Mouse (Mus musculus): ENCODE data around the gene Scd2. TPM values are rescaled to one million over a fixed set of nuclear protein-coding genes. Genes with fewer than 3 reads are reported as not detected.
"Not testable (repeated sequence)": the region's sequence is repeated elsewhere in the genome, so short reads cannot be mapped to it uniquely, and the experiment has no call there.

The Scd2 gene
- total and polyA plus RNA-seq, 3 experiments = 748 to 1,065 (median 845) TPM

DNA sequence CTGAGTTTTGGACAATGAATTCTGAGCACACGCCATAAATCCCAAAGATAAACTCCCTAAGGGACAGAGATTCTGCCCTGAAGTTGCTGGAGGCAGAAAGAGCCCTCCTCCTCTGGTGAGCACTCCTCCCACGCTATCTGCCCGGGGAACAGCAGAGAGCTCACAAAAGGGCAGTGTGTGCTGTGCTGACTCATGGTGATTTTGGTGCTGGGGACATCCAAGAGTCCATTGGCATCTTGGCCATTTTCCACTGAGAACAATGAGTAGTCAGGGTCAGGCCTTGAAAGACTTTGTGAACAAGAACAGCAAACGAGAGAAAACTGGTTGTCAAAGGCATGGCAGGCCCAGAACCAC, 18.5 kb downstream of the Scd2 start:
- peak; percentile 88 for DNase-seq

DNA sequence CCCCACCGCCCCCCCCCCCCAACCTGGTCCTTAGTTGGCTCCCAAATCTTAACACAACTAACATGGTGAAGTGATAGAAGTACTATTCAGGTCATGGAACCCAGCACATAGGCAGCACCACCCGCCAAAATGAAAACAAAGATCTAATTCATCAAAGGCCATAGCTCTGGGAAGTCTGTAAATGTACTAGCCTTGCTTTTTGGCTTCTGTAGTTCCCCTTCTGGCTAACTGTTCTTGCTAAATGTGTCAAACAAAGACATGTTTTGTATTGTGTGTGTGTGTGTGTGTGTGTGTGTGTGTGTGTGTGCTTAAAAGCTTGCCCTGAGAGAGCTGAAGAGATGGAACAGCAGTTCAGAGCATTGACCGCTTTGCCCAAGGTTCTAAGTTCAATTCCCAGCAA, 19.6 kb downstream of the Scd2 start:
- DNase-seq = no peak

DNA sequence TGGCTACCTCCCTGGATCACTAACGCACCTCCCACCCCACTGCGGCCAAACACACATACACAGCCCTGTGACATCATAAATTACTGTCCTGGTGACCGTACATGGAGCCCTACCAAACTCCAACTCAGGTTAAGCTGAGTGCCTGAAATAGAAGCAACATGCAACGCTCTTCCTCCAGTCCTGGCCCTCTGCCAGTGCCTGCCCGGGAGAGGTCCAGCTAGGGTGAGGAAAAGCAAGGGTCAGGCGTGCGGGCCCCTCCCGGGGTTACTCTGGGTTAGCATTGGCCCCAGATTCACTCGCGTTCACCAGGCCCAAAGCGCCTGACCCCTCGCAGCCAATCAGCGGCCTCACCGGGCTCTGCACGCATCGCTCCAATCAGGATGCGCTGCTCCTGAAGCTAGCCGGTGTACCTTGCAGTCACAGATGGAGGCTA, 20.9 kb downstream of the Scd2 start:
- DNase-seq = peak; percentile 95

DNA sequence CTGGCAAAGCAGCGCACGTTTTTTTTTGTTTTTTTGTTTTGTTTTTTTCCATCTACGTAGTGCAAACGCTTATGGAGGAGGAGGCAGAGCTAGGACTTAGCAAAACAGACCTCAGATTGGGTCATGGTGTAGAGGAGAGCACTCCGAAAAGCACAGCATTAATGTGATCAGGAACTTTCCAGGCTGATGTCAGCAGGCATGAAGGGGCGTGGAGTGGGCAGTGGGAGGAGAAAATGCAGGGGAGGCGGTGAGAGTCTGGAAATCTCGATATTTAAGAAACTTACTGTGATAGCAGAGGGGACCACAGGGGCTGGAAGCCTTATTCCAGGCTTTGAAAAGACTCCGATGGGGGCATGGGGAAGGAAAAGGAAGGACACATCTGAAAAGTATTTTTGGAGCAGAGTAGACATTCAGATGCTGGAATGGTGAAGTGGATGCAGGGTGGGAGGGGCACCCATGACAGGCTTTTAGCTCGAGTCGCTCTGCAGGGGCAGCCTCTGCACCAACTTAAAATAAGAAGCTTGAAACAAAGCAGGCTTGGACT, 21.5 kb downstream of the Scd2 start:
- peak; percentile 89 for DNase-seq

DNA sequence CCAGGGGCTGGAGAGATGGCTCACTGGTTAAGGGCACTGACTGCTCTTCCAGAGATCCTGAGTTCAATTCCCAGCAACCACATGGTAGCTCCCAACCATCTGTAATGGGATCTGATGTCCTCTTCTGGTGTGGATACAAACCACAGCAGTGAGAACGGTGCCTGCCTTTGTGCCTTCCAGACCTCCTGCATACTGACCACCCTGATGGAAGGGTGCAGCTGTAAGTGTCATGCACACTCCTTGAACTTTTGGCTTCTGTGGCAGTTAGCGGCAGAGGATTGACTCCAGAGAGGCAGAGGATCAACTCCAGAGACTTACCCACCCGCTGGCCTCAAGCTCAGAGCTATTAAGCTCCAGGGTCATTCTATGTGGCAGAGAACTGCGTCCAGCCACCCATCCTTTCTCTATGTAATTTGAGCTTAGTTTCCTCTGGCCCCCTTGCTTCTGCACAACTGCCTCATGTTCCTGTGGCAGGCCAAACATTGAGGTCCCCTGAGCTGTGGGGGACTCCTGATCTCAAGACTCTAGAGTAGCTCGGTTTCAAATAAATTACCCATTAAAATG, 23.4 kb downstream of the Scd2 start:
- DNase-seq = no peak

DNA sequence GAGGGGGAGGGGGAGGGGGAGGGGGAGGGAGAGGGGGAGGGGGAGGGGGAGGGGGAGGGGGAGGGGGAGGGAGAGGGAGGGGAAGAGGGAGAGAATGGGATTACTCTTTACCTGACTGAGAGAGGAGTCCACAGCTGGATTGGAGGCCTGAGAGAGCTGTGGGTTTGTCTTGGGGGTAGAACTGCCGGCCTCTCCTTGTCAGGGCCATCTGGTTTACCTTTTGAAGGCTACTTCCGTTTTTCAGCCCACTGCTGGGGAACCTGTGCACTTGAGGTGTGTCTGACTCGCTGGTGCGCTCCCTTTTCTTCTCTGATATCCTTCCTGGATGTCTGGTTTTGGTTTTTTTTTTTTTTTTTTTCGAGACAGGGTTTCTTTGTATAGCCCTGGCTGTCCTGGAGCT, 23.9 kb downstream of the Scd2 start:
- DNase-seq = no peak

DNA sequence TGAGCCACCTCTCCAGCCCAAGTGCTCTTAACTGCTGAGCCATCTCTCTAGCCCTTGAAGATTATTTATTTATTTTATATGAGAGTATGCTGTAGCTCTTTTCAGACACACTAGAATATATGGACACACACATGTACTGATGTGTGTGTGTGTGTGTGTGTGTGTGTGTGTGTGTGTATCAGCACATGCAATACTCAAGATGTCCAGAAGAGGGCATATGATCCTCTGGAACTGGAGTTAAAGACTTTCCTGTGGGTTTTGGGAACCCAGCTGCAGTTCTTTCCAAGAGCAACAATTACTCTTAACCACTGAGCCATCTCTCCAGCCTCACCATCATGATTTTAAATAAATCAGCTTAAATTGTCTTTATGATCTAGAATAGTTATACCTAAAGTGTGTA, 25.1 kb downstream of the Scd2 start:
- DNase-seq = no peak

DNA sequence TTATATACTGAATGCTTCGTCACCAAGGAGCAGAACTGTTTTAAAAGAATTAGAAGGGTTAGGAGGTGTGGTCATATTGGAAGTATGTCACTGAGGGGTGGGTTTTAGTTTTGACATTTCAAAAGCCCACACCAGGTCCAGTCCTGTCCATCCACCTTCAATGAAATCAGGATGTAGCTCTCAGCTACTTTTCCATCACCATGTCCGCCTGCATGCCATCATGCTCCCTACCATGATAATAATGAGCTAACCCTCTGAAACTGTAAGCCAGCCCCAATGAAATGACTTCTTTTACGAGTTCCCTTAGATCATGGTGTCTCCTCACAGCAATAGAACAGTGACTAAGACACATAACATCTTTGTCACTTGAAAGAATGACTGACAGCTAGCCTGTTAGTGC, 26.8 kb downstream of the Scd2 start:
- no peak for DNase-seq

DNA sequence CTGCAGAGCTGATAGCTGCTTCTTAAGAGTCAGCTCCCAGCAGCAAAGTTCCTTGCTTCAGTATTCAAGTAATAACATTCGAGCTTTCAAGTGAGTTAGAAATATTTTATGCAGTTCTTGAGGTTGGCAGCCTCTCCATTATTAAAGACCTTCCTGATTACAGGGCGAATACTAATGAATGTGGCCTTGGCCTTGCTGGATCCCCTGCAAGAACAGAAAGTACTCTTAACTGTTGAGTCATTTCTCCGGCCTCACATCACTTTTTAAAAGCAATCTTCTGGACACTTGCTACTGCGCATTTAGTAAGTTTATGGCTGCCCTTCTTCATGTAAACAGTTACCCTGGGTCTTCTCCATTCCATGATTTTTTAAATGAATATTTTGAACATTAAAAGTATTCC, 27.7 kb downstream of the Scd2 start:
- DNase-seq = peak; percentile 79

DNA sequence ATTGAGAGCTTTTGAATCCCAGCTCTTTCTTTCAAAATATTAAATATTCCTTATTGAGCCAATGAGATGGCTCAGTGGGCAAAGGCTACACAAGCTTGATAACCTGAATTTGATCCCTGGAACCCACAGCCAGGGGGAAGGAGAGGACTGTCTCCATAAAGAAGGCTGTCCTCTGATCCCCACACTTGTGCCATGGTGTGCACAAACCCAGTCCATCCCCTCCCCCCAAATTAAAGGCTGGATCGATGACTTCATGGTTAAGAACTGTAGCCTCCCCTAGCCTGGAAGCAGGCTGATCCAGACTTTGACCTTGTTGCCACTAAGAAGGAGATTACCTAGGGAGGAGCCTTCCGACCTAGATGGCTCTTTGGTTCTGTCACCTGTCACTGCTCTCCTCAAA, 28.2 kb downstream of the Scd2 start:
- no peak for DNase-seq

DNA sequence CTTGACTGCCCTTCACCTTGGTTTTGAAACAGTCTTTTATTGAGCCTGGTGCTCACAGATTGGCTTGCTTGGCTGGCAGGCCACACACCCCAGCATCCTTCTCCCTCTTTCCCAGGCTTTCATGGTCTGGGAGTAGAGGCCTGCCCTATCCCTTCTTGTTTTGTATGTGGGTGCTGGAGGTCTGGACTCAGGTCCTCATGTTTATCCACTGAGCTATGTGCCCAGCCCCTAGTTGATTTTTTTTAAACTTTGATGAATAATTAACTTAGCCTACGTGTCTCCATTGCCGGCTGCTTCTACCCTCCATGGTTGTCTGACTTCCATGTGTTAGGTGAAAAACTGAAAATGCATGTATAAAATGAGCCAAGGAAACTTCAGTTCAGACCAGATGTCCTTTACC, 36.1 kb downstream of the Scd2 start:
- DNase-seq = no peak

DNA sequence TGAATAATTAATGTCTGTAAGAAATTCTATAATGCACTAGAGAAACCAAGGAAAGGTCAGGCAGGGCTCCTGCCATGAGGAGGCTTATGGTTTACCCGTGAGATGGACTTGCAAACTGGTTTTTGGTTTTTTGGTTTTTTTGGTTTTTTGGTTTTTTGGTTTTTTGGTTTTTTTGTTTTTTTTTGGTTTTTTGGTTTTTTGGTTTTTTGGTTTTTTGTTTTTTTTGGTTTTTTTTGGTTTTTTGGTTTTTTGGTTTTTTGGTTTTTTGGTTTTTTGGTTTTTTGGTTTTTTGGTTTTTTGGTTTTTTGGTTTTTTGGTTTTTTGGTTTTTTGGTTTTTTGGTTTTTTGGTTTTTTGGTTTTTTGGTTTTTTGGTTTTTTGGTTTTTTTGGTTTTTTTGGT, 37.7 kb downstream of the Scd2 start:
- DNase-seq = not testable (repeated sequence)

DNA sequence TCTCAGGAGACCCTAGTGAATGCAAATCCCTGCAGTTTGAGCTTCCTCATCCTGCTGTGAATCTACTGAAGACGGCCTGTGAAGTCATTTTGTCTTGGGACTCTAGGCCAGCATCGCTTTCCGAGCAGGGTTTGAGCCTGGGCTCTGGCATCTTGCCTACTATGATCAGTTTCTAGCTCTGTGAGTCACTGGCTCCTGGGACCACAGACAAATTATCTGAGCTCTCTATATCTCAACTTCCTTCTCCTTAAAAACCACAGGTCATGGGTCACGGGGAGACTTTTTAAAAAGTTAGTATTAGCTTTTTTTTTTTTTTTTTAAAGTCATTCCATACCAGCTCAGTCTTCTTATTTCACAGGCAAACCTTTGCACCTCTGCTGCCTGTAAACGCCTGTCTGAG, 38.4 kb downstream of the Scd2 start:
- DNase-seq = peak; percentile 62

DNA sequence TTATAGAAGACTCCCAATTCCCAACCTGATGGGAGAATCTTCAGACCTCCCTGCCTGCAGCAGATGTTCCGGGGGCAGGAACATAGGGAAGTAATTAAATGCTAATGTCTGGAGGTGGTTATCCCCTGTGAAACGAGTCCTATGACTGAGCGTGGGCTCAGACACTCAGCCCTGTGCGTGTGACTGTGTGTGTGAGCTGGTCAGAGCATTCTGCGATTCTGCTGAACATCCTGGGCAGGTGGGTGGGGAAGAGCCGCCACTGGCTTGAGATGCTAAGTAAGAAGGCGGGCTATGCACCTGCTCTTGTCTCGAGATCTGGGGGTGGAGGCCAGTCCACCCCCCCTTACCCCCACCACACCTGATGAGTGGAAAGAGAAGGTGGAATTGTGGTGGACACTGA, 38.9 kb downstream of the Scd2 start:
- no peak for DNase-seq

DNA sequence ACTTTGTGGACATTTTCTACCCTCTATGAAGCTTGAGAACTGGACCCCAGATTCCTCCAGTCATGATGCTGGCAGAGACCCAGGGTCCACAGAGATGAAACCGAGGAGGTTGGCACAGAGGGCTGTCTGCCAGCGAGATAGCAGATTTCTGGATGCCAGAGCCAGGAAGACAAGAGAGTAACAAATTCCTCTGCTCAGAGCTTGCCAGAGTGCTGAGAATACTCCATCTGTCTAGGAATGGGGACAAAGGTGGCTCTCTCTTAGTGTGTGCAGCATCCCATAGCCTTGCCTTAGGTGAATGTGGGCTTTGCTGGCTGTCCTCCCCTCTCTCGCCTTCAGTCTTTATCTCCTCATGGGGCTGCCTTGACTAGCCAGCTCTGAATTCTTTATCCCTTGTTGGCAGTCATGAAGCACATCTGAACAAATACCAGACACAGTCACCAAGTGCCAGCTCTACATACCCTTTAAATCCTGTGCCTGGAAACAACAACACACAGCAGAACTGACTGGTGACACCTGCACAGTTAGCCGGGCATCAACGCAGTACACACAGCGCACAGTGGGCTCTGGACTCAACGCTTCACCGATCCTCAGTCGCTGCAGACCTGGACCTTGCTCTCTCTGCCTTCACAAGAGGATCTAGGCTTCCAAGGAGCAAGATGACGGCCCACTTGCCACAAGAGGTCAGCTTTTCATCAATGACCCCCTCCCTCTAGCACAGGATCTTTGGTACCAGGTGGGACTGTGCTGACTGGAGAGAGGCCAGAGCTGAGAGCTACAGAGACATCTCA, 39.6 kb downstream of the Scd2 start, which contains the start of gene Scd4:
Gene Scd4, plus strand, starts transcription at position 260 of the 791 bp plus-strand sequence.
- peak; percentile 68 for DNase-seq

DNA sequence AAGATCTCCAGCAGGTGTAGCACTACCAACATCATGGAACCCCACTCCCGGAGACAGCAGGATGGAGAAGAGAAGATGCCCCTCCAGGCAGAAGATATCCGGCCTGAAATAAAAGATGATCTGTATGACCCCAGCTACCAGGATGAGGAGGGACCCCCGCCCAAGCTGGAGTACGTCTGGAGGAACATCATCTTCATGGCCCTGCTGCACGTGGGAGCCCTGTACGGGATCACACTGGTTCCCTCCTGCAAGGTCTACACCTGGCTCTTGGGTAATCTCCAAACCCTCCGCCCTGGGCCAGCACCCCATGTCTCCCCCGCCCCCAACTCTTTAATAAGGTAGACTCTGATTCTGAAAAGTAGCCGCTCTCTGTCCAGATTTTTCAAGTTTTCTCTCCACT, 40.5 kb downstream of the Scd2 start:
- no peak for DNase-seq

DNA sequence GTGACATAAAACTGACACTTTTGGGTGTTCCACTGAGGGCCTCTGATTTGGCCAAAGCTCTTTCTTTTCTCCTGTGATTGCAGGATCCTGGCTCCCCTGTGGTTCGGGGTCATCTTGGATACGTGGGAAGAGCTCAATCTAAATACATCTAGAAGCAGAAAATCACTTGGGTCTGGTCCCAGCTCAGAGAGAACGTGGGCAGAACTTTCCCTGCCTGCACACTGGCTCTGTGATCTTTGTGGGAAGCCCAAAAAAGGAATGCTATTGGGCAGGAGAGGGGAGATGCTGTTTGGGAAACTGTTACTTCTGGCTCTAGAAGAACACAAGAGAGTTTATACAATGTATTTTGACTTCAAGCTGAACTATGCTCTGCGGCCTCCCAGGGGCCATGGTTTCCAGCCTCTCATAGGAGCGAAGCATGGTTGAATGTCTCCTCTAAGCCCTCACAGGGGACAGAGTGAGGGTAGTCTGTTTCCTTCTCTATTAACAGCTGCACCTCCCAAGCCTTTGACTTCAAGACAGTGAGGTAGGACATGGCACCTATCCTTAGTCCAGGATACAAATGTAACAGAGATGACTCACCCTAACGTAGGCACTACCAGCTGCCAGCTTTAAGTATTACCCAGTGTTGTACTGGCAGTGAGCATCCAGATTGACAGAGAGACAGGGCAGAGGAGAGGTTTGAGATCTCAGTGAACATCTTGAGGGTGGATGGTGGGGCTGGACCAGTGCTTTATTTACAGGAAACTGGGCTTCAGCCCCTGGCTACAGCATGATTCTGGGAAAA, 42.6 kb downstream of the Scd2 start:
- no peak for DNase-seq

DNA sequence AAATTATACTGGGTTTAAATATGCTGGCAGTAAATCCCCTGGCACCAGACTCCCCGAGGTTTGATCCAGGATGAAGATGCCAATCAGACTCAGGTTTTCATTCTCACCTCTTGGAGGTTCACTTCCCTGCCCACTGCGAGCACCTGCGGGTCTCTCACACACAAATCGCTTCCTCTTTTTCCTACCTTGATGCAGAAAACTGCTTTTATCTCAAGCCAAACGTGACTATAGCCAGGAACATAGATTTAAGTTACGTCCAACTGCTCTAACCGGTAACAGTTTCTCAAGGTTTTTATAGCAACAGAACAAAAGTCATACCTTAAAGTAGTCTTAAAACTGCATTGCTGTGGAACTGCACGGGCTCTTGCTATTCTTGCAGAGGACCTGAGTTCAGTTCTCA, 56.2 kb downstream of the Scd2 start:
- no peak for DNase-seq

DNA sequence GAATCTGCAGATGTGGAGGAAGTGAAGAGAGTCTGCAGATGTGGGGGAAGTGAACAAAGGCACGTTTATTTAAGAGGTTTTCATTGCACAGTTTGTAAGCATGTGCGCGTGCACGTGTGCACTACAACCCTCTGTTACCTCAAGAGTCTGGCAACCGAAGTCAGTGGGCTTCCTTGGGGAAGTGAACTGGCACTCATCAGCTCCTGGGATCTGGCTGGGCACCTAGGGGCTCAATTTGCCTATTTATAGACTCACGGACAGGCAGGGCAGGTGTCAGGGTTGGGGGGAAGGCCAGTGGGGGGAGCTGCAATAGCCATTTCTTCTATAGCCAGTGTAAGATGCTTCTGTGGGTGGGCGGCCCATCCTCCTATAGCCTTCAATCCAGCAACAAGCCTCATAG, 58.3 kb downstream of the Scd2 start:
- no peak for DNase-seq
